Mouse (Mus musculus) kidney, embryonic 14.5 days (tissue): ENCODE data around the gene Slc35b1. TPM values are rescaled to one million over a fixed set of nuclear protein-coding genes. Genes with fewer than 3 reads are reported as not detected.

Experiments used
- ATAC-seq: fragments of 200-750 bp; cut with Nextera tagmentation; 2 replicates; pipeline ENCODE4 v1.8.0; 2017; ENCODE audit warnings: moderate number of reproducible peaks, mild to moderate bottlenecking, moderate TSS enrichment, moderate library complexity; ENCODE audit not compliant: low FRiP score, low TSS enrichment
- H3K27ac ChIP-seq: fragments of 300-500 bp; sonication (generic); 2 replicates; pipeline ENCODE4 v1.5.1; 2014; ENCODE audit warnings: low read depth, mild to moderate bottlenecking, low read length, moderate library complexity, mixed read lengths
- H3K27me3 ChIP-seq: fragments of 300-500 bp; sonication (generic); 2 replicates; pipeline ENCODE4 v1.6.1; 2014; ENCODE audit warnings: mild to moderate bottlenecking, low read length; ENCODE audit not compliant: control insufficient read depth, insufficient read depth
- H3K36me3 ChIP-seq: fragments of 300-500 bp; sonication (generic); 2 replicates; pipeline ENCODE4 v1.6.1; 2014; ENCODE audit warnings: low read length, mixed read lengths; ENCODE audit not compliant: control insufficient read depth, insufficient read depth
- H3K4me1 ChIP-seq: fragments of 300-500 bp; sonication (generic); 2 replicates; pipeline ENCODE4 v1.6.1; 2014; ENCODE audit warnings: low read length, mixed read lengths; ENCODE audit not compliant: control insufficient read depth, insufficient read depth
- H3K4me2 ChIP-seq: fragments of 300-500 bp; sonication (generic); replicated peaks from 2 replicates; pipeline ENCODE4 v1.6.1; 2014; ENCODE audit warnings: low read depth, mild to moderate bottlenecking, low read length
- H3K4me3 ChIP-seq: fragments of 300-500 bp; sonication (generic); 2 replicates; pipeline ENCODE4 v1.5.1; 2014; ENCODE audit warnings: mild to moderate bottlenecking, low read length
- H3K9ac ChIP-seq: fragments of 300-500 bp; sonication (generic); 2 replicates; pipeline ENCODE4 v1.6.1; 2014; ENCODE audit warnings: low read depth, mild to moderate bottlenecking, low read length, moderate library complexity
- H3K9me3 ChIP-seq: fragments of 300-500 bp; sonication (generic); 2 replicates; pipeline ENCODE4 v1.6.1; 2016; ENCODE audit warnings: low read length; ENCODE audit not compliant: control insufficient read depth
- whole genome bisulfite sequencing: fragments of 180-500 bp; shearing (Covaris S2); extraction: QIAGEN DNeasy Blood & Tissue Kit; methylation state at CpG from one replicate; pipeline ENCODE4 v1.1.7; 2014; 5-methylcytosine and 5-hydroxymethylcytosine counted together
- polyA plus RNA-seq: library from polyadenylated mRNA; unstranded; fragments of >200 nt; fragmentation: Nextera tagmentation; extraction: Ambion mirVana; gene quantifications from 2 replicates; pipeline ENCODE4 v1.2.1, GENCODE M21; 2014

Gene Slc35b1
- polyA plus RNA-seq, 1 experiment from 2014 or later: 111 TPM

DNA sequence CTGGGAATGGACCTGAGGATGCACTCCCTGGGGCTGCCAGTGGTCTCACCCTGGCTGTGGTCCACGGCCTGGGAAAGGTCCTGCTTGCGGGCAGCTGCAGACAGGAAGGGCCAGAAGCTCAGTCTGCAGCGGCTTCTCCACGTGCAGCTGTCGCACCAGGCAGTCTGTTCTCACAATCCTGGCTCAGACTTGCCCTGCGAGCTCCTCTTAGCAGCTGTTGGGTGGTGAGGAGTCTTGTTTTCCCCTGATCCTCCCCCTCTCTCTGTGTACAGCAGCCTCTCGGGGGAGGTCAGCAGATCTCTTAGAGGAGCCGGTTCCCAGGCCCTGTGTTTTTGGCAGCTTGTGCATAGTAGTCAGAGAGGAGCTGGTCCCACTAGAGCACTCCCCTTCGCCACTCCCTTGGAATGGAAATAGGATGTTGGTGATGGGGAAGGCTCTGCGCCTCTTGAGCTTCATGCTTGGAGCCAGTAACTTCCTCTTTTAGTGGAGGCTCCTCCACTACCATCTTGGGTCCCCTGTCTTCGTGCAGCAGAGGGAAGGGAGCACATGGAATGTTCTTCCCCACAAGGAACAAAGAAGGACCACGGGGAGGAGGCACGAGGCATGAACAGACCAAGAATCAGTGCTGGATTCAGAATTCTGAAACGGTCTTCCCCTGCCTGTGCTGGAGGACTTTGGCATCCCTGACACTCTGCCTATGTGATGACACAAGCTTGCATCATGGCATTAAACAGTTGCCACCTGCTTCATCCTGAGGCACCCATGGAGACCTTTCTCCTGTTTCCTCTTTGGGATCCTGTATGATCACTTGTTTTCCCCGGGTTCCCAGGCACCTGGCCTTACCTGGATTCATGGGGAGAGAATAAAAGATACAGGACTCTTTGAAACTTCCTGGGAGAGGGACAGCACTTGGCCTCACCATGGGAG lies 14.3 kb upstream of the Slc35b1 start:
- H3K4me2 ChIP-seq: no peak overlapping the region
- H3K4me1 ChIP-seq: no peaks in the 10 kb centered on the region
- H3K9ac ChIP-seq: no peak overlapping the region
- 61% methylated on average over 15 of the region's 15 CpGs for WGBS
- H3K4me3 ChIP-seq: no peak overlapping the region
- H3K36me3 ChIP-seq: peaks cover 18% of the 10 kb centered on the region; the same call in 1 of the 2 replicates
- H3K9me3 ChIP-seq: no peaks in the 10 kb centered on the region
- no peaks in the 10 kb centered on the region for H3K27me3 ChIP-seq
- peak; percentile 60; the same call in 1 of the 2 replicates for ATAC-seq
- H3K27ac ChIP-seq: no peak overlapping the region

GRCm38 (mm10) chr11:95371182-95371581 lies 13.3 kb upstream of the Slc35b1 start:
- H3K4me1 ChIP-seq: no peaks in the 10 kb centered on the region
- H3K27ac ChIP-seq: no peak overlapping the region
- WGBS: 90% methylated on average over 7 of the region's 7 CpGs
- H3K4me3 ChIP-seq: no peak overlapping the region
- no peak for ATAC-seq
- no peak overlapping the region for H3K9ac ChIP-seq
- no peaks in the 10 kb centered on the region for H3K27me3 ChIP-seq
- H3K4me2 ChIP-seq: no peak overlapping the region
- H3K36me3 ChIP-seq: peaks cover 27% of the 10 kb centered on the region; the same call in 1 of the 2 replicates
- H3K9me3 ChIP-seq: no peaks in the 10 kb centered on the region

DNA sequence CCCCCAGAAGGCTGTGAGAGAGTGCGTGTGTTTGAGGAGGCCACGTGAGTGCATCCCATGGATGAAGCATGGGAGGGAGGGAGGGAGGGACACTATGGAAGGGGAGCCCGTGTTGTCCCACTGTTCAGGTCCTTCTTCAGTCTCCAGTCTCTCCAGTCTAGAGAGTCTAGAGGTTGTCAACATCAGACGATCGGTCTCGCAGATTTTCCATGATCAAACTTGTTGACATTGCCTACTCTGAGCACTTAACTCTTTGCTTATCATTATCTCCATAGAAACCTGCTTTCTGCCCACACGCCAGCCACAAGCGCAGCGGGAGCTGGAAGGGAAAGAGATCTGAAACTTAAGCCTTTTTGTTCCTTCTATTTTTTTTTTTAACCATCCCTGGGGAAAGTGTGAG lies 5.6 kb upstream of the Slc35b1 start:
- H3K27ac ChIP-seq: no peak overlapping the region
- H3K4me2 ChIP-seq: no peak overlapping the region
- H3K27me3 ChIP-seq: no peaks in the 10 kb centered on the region
- H3K4me3 ChIP-seq: no peak overlapping the region
- H3K4me1 ChIP-seq: no peaks in the 10 kb centered on the region
- no peak overlapping the region for H3K9ac ChIP-seq
- no peaks in the 10 kb centered on the region for H3K9me3 ChIP-seq
- ATAC-seq: no peak
- peaks cover 41% of the 10 kb centered on the region for H3K36me3 ChIP-seq
- WGBS: 79% methylated on average over 9 of the region's 9 CpGs

- Histone ChIP-seq H3K4me3 (no peak overlapping the region), H3K36me3 (peaks cover 38% of the 10 kb centered on the region), H3K27ac (no peak overlapping the region), H3K9ac (no peak overlapping the region), H3K4me2 (no peak overlapping the region), H3K9me3 (no peaks in the 10 kb centered on the region), H3K4me1 (no peaks in the 10 kb centered on the region), H3K27me3 (no peaks in the 10 kb centered on the region)
- 75% methylated on average over 5 of the region's 5 CpGs for WGBS
- no peak for ATAC-seq
Observed at GRCm38 (mm10) chr11:95379552-95379951, 4.9 kb upstream of the Slc35b1 start.

GRCm38 (mm10) chr11:95380711-95381110 lies 3.8 kb upstream of the Slc35b1 start:
- no peak for ATAC-seq
- Histone ChIP-seq H3K4me1 (peaks cover 3% of the 10 kb centered on the region; the same call in 1 of the 2 replicates), H3K9me3 (no peaks in the 10 kb centered on the region), H3K4me3 (no peak overlapping the region), H3K4me2 (no peak overlapping the region), H3K27ac (no peak overlapping the region), H3K9ac (no peak overlapping the region), H3K27me3 (no peaks in the 10 kb centered on the region), H3K36me3 (peaks cover 27% of the 10 kb centered on the region)
- WGBS: 92% methylated on average over 7 of the region's 7 CpGs

DNA sequence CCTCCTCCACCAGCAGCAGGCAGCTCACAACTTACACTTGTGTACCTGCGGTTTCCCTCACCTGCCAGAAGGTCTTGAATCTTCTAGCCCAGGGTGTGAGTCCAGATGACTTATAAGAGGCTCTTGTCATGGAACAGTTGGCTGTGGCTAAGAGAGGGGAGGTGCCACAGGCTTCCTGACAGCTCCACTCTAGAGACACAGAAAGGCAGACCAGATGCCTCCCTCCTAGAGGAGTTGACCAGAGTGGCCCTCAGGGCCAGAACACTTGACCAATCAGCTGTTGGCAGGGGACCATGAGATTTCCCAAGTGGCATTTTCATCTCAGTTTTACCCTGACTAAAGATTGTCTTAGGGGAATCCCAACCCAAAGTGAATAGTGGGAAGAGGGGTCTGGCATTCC lies 3.3 kb upstream of the Slc35b1 start:
- no peaks in the 10 kb centered on the region for H3K27me3 ChIP-seq
- H3K9ac ChIP-seq: no peak overlapping the region
- no peaks in the 10 kb centered on the region for H3K9me3 ChIP-seq
- WGBS: 93% methylated on average over 1 of the region's 1 CpGs
- no peak for ATAC-seq
- peaks cover 5% of the 10 kb centered on the region; the same call in 1 of the 2 replicates for H3K4me1 ChIP-seq
- no peak overlapping the region for H3K27ac ChIP-seq
- H3K4me2 ChIP-seq: no peak overlapping the region
- H3K36me3 ChIP-seq: peaks cover 24% of the 10 kb centered on the region
- no peak overlapping the region for H3K4me3 ChIP-seq

DNA sequence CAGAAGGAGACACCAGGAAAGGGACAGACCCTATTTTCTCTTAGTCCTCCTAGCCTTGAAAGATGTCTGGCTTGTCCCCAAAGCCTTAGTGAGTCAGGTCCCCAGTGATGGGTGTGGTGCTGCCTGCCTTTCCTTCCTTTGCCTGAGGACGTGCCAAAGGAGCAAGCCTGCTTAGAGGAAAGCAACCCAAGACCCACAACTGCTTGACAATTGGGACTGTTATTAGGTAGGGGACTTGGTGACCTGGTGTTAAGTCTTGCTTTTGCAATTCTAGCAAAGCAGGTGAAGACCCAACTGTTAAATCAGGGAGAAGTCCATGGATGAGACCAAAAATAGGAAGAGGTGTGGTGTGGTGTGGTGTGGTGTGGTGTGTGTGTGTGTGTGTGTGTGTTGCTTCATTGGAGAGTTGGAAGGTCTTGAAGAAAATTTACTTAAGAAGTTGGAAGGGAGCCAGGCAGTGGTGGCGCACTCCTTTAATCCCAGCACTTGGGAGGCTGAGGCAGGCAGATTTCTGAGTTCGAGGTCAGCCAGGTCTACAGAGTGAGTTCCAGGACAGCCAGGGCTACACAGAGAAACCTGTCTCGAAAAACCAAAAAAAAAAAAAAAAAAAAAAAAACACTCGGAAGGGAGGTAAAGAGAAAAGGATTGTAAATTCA lies 1.0 kb upstream of the Slc35b1 start:
- no peaks in the 10 kb centered on the region for H3K27me3 ChIP-seq
- no peak overlapping the region for H3K27ac ChIP-seq
- H3K9me3 ChIP-seq: no peaks in the 10 kb centered on the region
- H3K9ac ChIP-seq: no peak overlapping the region
- H3K4me1 ChIP-seq: peaks cover 5% of the 10 kb centered on the region; the same call in 1 of the 2 replicates
- H3K4me3 ChIP-seq: no peak overlapping the region
- WGBS: 90% methylated on average over 5 of the region's 5 CpGs
- H3K4me2 ChIP-seq: no peak overlapping the region
- no peak for ATAC-seq
- H3K36me3 ChIP-seq: peaks cover 35% of the 10 kb centered on the region

- Histone ChIP-seq H3K27ac (no peak overlapping the region), H3K4me2 (peak overlapping the region; percentile 45)
Observed at GRCm38 (mm10) chr11:95384004-95384318, 531 bp upstream of the Slc35b1 start.

DNA sequence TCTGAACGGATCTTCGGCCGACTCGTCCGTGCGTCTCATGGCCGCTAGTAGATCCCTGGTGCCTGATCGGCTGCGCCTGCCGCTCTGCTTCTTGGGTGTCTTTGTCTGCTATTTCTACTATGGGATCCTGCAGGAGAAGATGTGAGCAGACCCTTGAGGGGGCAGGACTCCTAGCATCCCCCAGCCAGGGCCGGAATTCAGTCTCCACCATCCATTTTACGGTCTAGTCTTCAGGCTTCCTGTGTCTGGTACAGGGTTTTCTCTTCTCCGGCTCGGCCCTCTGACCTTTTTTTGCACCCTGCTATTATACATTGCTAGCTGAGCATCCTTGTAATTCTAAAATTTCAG lies 455 bp downstream of the Slc35b1 start:
- H3K4me2 ChIP-seq: peak overlapping the region; percentile 45
- peaks cover 43% of the 10 kb centered on the region for H3K36me3 ChIP-seq
- H3K4me3 ChIP-seq: peak overlapping the region; percentile 77
- H3K27me3 ChIP-seq: no peaks in the 10 kb centered on the region
- peak overlapping the region; percentile 79 for H3K27ac ChIP-seq
- peak; percentile 44 for ATAC-seq
- WGBS: 0% methylated on average over 14 of the region's 14 CpGs
- no peaks in the 10 kb centered on the region for H3K9me3 ChIP-seq
- peaks cover 5% of the 10 kb centered on the region; the same call in 1 of the 2 replicates for H3K4me1 ChIP-seq
- H3K9ac ChIP-seq: peak overlapping the region; percentile 75

More at GRCm38 (mm10) chr11:95384004-95384318, 531 bp upstream of the Slc35b1 start:
- H3K27me3 ChIP-seq: no peaks in the 10 kb centered on the region
- peaks cover 5% of the 10 kb centered on the region; the same call in 1 of the 2 replicates for H3K4me1 ChIP-seq
- ATAC-seq: no peak
- WGBS: 40% methylated on average over 9 of the region's 9 CpGs
- H3K4me3 ChIP-seq: peak overlapping the region; percentile 77
- no peaks in the 10 kb centered on the region for H3K9me3 ChIP-seq
- peak overlapping the region; percentile 28; the same call in 1 of the 2 replicates for H3K9ac ChIP-seq
- H3K36me3 ChIP-seq: peaks cover 36% of the 10 kb centered on the region
